Mouse (Mus musculus) cerebellum, adult 9-10 months (tissue): ENCODE measurements at regions not wholly inside any gene's neighbourhood (a gene's known extent, or its start where the extent isn't known, plus 50 kb on each side); places are given as distances from the start of the nearest gene placed in this dataset.
"Not testable (repeated sequence)": the region's sequence is repeated elsewhere in the genome, so short reads cannot be mapped to it uniquely, and the experiment has no call there.

Source experiments
- DNase-seq: peaks from one replicate; pipeline ENCODE4 v3.0.0; 2022

GRCm38 (mm10) chr5:96898120-96898672, 99.3 kb upstream of the Bmp2k start:
- DNase-seq = no peak

GRCm38 (mm10) chr5:96898695-96899094, 98.8 kb upstream of the Bmp2k start:
- no peak for DNase-seq

- DNase-seq = peak; percentile 13
Measured at GRCm38 (mm10) chr5:96905572-96906271, 91.8 kb upstream of the Bmp2k start.

GRCm38 (mm10) chr5:96908371-96908770, 89.1 kb upstream of the Bmp2k start:
- not testable (repeated sequence) for DNase-seq

GRCm38 (mm10) chr5:96909218-96909617, 88.3 kb upstream of the Bmp2k start:
- no peak for DNase-seq

- no peak for DNase-seq
Measured at GRCm38 (mm10) chr5:96911550-96912253, 85.8 kb upstream of the Bmp2k start.

GRCm38 (mm10) chr5:96912254-96912635, 85.2 kb upstream of the Bmp2k start:
- no peak for DNase-seq

- DNase-seq = no peak
Measured at GRCm38 (mm10) chr5:96912781-96913180, 84.7 kb upstream of the Bmp2k start.

- no peak for DNase-seq
Measured at GRCm38 (mm10) chr5:96913711-96914110, 83.8 kb upstream of the Bmp2k start.

GRCm38 (mm10) chr5:96914696-96915404, 82.6 kb upstream of the Bmp2k start:
- no peak for DNase-seq

GRCm38 (mm10) chr5:96916897-96917296, 80.6 kb upstream of the Bmp2k start:
- DNase-seq = no peak

- DNase-seq = peak; percentile 17
Measured at GRCm38 (mm10) chr5:96917596-96918258, 79.8 kb upstream of the Bmp2k start.

- DNase-seq = no peak
Measured at GRCm38 (mm10) chr5:96919149-96919548, 78.3 kb upstream of the Bmp2k start.

GRCm38 (mm10) chr5:96921037-96921436, 76.5 kb upstream of the Bmp2k start:
- DNase-seq = no peak

- no peak for DNase-seq
Measured at GRCm38 (mm10) chr5:96921511-96921910, 76.0 kb upstream of the Bmp2k start.

- DNase-seq = no peak
Measured at GRCm38 (mm10) chr5:96921973-96922715, 75.3 kb upstream of the Bmp2k start.

- no peak for DNase-seq
Measured at GRCm38 (mm10) chr5:96922716-96923076, 74.8 kb upstream of the Bmp2k start.

GRCm38 (mm10) chr5:96923526-96923925, 74.0 kb upstream of the Bmp2k start:
- DNase-seq = no peak

GRCm38 (mm10) chr5:96924736-96925429, 72.6 kb upstream of the Bmp2k start:
- DNase-seq = no peak

GRCm38 (mm10) chr5:96925943-96926342, 71.5 kb upstream of the Bmp2k start:
- DNase-seq = no peak

GRCm38 (mm10) chr5:96931091-96931490, 66.4 kb upstream of the Bmp2k start:
- DNase-seq = no peak
